Mouse (Mus musculus) myocyte (in vitro differentiated cells): Measurements from ENCODE around the gene Scd4. TPM values are rescaled to one million over a fixed set of nuclear protein-coding genes. Genes with fewer than 3 reads are reported as not detected.

Experiments used
- H3K27me3 ChIP-seq: one replicate; pipeline ENCODE4 v1.6.1; 2011; ENCODE audit not compliant: control insufficient read depth, insufficient read depth, insufficient read length
- H3K36me3 ChIP-seq: one replicate; pipeline ENCODE4 v1.6.1; 2011; ENCODE audit not compliant: control insufficient read depth, insufficient read depth
- H3K4me2 ChIP-seq: one replicate; pipeline ENCODE4 v1.6.1; 2011; ENCODE audit warnings: low read depth, control low read depth
- H3K4me3 ChIP-seq: one replicate; pipeline ENCODE4 v1.5.1; 2011; ENCODE audit warnings: mild to moderate bottlenecking, control low read depth, moderate library complexity
- H3K79me2 ChIP-seq: one replicate; pipeline ENCODE4 v1.6.1; 2011; ENCODE audit not compliant: control insufficient read depth, insufficient read depth
- H3ac ChIP-seq: one replicate; pipeline ENCODE4 v1.6.1; 2011; ENCODE audit not compliant: control insufficient read depth, insufficient read length
- CEBPB ChIP-seq: IDR thresholded peaks from 2 replicates; pipeline ENCODE4 v1.6.1; 2011; ENCODE audit warnings: mild to moderate bottlenecking, moderate library complexity; ENCODE audit not compliant: poor library complexity, insufficient read depth, severe bottlenecking
- E2F4 ChIP-seq: IDR thresholded peaks from one replicate; pipeline ENCODE4 v1.6.1; 2011; ENCODE audit warnings: mild to moderate bottlenecking, control low read depth, moderate library complexity; ENCODE audit not compliant: insufficient read depth
- MAX ChIP-seq: IDR thresholded peaks from one replicate; pipeline ENCODE4 v1.6.1; 2011; ENCODE audit warnings: low read depth, mild to moderate bottlenecking, control low read depth
- MYOD1 ChIP-seq, 3 experiments: IDR thresholded peaks; one replicate each; pipeline ENCODE4 v1.6.1; 2011; ENCODE audit warnings: control low read depth in 2 of 3, low read depth in 2 of 3, mild to moderate bottlenecking in 2 of 3, moderate library complexity in 1 of 3; ENCODE audit not compliant: insufficient read length in 2 of 3, control insufficient read depth in 1 of 3
- MYOG ChIP-seq, 3 experiments: IDR thresholded peaks; one replicate each; pipeline ENCODE4 v1.6.1; 2011; ENCODE audit warnings: control low read depth in 2 of 3, low read depth in 2 of 3, mild to moderate bottlenecking in 2 of 3; ENCODE audit not compliant: insufficient read length in 2 of 3, control insufficient read depth in 1 of 3, insufficient read depth in 1 of 3
- POLR2A ChIP-seq: IDR thresholded peaks from one replicate; pipeline ENCODE4 v1.6.1; 2011; ENCODE audit warnings: low read depth, mild to moderate bottlenecking, control low read depth, moderate library complexity; ENCODE audit not compliant: insufficient read length
- POLR2AphosphoS2 ChIP-seq: IDR thresholded peaks from one replicate; pipeline ENCODE4 v1.6.1; 2011; ENCODE audit warnings: low read depth, control low read depth; ENCODE audit not compliant: insufficient read length
- REST ChIP-seq: IDR thresholded peaks from one replicate; pipeline ENCODE4 v1.6.1; 2011; ENCODE audit warnings: mild to moderate bottlenecking, control low read depth, moderate library complexity; ENCODE audit not compliant: insufficient read depth, insufficient read length
- SRF ChIP-seq: IDR thresholded peaks from one replicate; pipeline ENCODE4 v1.6.1; 2011; ENCODE audit warnings: low read depth; ENCODE audit not compliant: control insufficient read depth, insufficient read length
- TCF12 ChIP-seq: IDR thresholded peaks from one replicate; pipeline ENCODE4 v1.6.1; 2011; ENCODE audit warnings: mild to moderate bottlenecking, control low read depth; ENCODE audit not compliant: poor library complexity, insufficient read depth, severe bottlenecking
- TCF3 ChIP-seq: IDR thresholded peaks from one replicate; pipeline ENCODE4 v1.6.1; 2011; ENCODE audit warnings: low read depth, control low read depth; ENCODE audit not compliant: insufficient read length
- USF1 ChIP-seq: IDR thresholded peaks from one replicate; pipeline ENCODE4 v1.6.1; 2011; ENCODE audit warnings: low read depth, mild to moderate bottlenecking, control low read depth, moderate library complexity
- polyA plus RNA-seq: library from polyadenylated mRNA; unstranded; fragments of >200 nt; fragmentation: generic; extraction: Trizol; gene quantifications from one replicate; pipeline ENCODE4 v1.2.1, GENCODE M21; 2012; ENCODE audit warnings: missing spikeins

Scd4 gene
- polyA plus RNA-seq, 1 experiment = 0.16 TPM

DNA sequence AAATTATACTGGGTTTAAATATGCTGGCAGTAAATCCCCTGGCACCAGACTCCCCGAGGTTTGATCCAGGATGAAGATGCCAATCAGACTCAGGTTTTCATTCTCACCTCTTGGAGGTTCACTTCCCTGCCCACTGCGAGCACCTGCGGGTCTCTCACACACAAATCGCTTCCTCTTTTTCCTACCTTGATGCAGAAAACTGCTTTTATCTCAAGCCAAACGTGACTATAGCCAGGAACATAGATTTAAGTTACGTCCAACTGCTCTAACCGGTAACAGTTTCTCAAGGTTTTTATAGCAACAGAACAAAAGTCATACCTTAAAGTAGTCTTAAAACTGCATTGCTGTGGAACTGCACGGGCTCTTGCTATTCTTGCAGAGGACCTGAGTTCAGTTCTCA, 16.8 kb downstream of the Scd4 start:
- Histone ChIP-seq H3K4me3 (no peak overlapping the region), H3K4me2 (no peak overlapping the region), H3ac (no peak overlapping the region), H3K36me3 (no peaks in the 10 kb centered on the region), H3K79me2 (no peaks in the 10 kb centered on the region), H3K27me3 (no peaks in the 10 kb centered on the region)
- TF ChIP-seq MYOD1 (IDR thresholded peaks at IDR 0.05; ENCODE audit: control insufficient read depth in 1 of 3, insufficient read length in 2 of 3, low read depth in 2 of 3) (no peak), REST (no peak), CEBPB (no peak), MAX (no peak), POLR2AphosphoS2 (no peak)

DNA sequence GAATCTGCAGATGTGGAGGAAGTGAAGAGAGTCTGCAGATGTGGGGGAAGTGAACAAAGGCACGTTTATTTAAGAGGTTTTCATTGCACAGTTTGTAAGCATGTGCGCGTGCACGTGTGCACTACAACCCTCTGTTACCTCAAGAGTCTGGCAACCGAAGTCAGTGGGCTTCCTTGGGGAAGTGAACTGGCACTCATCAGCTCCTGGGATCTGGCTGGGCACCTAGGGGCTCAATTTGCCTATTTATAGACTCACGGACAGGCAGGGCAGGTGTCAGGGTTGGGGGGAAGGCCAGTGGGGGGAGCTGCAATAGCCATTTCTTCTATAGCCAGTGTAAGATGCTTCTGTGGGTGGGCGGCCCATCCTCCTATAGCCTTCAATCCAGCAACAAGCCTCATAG, 18.9 kb downstream of the Scd4 start:
- Histone ChIP-seq H3K4me2 (no peak overlapping the region), H3K4me3 (no peak overlapping the region), H3K79me2 (no peaks in the 10 kb centered on the region), H3K27me3 (no peaks in the 10 kb centered on the region), H3K36me3 (no peaks in the 10 kb centered on the region), H3ac (no peak overlapping the region)
- TF ChIP-seq E2F4 = no peak
- no peak for TF ChIP-seq TCF3
- no peak for TF ChIP-seq REST
- TF ChIP-seq MYOD1 (IDR thresholded peaks at IDR 0.05; ENCODE audit: control insufficient read depth in 1 of 3, insufficient read length in 2 of 3, low read depth in 2 of 3) = no peak
- TF ChIP-seq MAX = no peak
- TF ChIP-seq MYOG (IDR thresholded peaks at IDR 0.05; ENCODE audit: control insufficient read depth in 1 of 3, insufficient read depth in 1 of 3, insufficient read length in 2 of 3, low read depth in 2 of 3) = no peak
- no peak for TF ChIP-seq CEBPB
- no peak for TF ChIP-seq USF1
- no peak for TF ChIP-seq POLR2AphosphoS2
- TF ChIP-seq POLR2A = no peak
- no peak for TF ChIP-seq TCF12
- no peak for TF ChIP-seq SRF

DNA sequence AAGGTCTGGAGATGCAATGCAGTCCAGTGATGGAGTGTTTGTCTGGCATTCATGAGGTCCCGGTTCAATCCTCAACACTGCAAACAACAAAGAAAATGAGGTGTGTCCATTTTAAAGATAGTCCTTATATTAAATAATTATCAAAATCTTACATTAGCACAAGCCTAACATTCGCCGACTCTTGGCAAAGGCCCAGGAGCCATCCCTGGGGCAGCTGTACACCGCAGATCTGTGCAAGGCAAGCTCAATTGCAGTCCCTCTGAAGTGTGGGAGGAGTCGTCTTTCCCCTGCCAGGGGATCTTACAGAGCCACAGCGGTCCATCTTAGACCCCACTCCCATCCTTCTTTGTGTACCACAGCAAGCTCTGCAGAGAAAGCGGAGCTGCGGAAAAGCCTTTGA, 25.8 kb downstream of the Scd4 start:
- Histone ChIP-seq H3ac (no peak overlapping the region), H3K4me3 (no peak overlapping the region), H3K79me2 (no peaks in the 10 kb centered on the region), H3K4me2 (no peak overlapping the region), H3K27me3 (no peaks in the 10 kb centered on the region), H3K36me3 (no peaks in the 10 kb centered on the region)
- TF ChIP-seq MYOG (IDR thresholded peaks at IDR 0.05; ENCODE audit: control insufficient read depth in 1 of 3, insufficient read depth in 1 of 3, insufficient read length in 2 of 3, low read depth in 2 of 3) (no peak), USF1 (no peak), POLR2A (no peak), REST (no peak), SRF (no peak), MAX (no peak), CEBPB (no peak), TCF12 (no peak), MYOD1 (IDR thresholded peaks at IDR 0.05; ENCODE audit: control insufficient read depth in 1 of 3, insufficient read length in 2 of 3, low read depth in 2 of 3) (no peak), POLR2AphosphoS2 (no peak), E2F4 (no peak), TCF3 (no peak)

DNA sequence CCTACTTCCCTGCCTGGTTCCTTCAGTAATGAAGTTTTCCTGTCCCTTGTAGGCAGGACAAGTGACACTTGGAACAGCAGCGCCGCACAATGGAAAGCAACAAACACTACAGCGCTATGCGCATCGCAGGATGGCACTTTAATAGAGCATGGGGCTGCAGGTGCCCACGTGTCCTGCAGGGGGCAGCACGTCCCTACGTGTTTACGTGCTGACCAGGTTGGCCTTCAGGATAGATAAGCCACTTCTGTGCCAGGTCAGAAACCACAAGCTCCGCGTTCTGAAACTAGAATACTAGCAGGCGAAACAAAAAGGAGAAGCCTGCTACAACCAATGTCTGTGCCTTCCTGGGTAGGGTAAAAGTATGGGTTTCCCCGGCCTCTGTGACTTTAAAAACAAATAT, 30.6 kb downstream of the Scd4 start:
- Histone ChIP-seq H3K79me2 (no peaks in the 10 kb centered on the region), H3K27me3 (no peaks in the 10 kb centered on the region), H3K36me3 (no peaks in the 10 kb centered on the region), H3K4me3 (no peak overlapping the region), H3ac (no peak overlapping the region), H3K4me2 (peak overlapping the region; percentile 16)
- no peak for TF ChIP-seq MAX
- no peak for TF ChIP-seq TCF3
- TF ChIP-seq SRF = no peak
- TF ChIP-seq E2F4 = no peak
- TF ChIP-seq TCF12 = no peak
- TF ChIP-seq POLR2AphosphoS2 = no peak
- no peak for TF ChIP-seq MYOD1 (IDR thresholded peaks at IDR 0.05; ENCODE audit: control insufficient read depth in 1 of 3, insufficient read length in 2 of 3, low read depth in 2 of 3)
- TF ChIP-seq REST = no peak
- no peak for TF ChIP-seq MYOG (IDR thresholded peaks at IDR 0.05; ENCODE audit: control insufficient read depth in 1 of 3, insufficient read depth in 1 of 3, insufficient read length in 2 of 3, low read depth in 2 of 3)

DNA sequence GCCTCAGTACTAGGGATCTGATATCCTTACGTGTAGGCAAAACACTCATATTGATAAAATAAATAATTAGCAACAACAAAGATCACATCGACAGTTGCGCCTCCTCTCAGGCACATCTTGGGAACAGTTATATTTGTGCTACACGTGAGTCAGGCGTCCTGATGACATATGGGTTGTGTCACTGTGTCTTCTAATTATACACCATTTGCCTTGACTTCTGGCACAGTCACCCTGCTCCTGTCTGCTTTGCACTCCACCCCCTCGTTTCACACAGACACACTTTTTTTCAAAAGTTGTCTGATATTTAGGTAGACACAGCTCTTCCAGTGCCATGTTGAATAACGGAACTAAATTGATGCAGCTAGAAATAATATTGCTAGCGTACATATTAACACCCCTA, 31.1 kb downstream of the Scd4 start:
- H3K79me2 ChIP-seq = no peaks in the 10 kb centered on the region

More for the DNA sequence above, 31.1 kb downstream of the Scd4 start:
- no peak overlapping the region for H3K4me2 ChIP-seq
- no peak overlapping the region for H3ac ChIP-seq
- TF ChIP-seq SRF (no peak), MYOD1 (IDR thresholded peaks at IDR 0.05; ENCODE audit: control insufficient read depth in 1 of 3, insufficient read length in 2 of 3, low read depth in 2 of 3) (no peak), REST (no peak), TCF3 (no peak), POLR2AphosphoS2 (no peak), USF1 (no peak), TCF12 (no peak), POLR2A (no peak), CEBPB (no peak), E2F4 (no peak), MAX (no peak), MYOG (IDR thresholded peaks at IDR 0.05; ENCODE audit: control insufficient read depth in 1 of 3, insufficient read depth in 1 of 3, insufficient read length in 2 of 3, low read depth in 2 of 3) (no peak)
- H3K4me3 ChIP-seq = no peak overlapping the region
- no peaks in the 10 kb centered on the region for H3K36me3 ChIP-seq
- H3K27me3 ChIP-seq = no peaks in the 10 kb centered on the region
